Mouse (Mus musculus) adrenal gland, postnatal 36 days (tissue): ENCODE measurements around the gene Bzw2. TPM values are rescaled to one million over a fixed set of nuclear protein-coding genes. Genes with fewer than 3 reads are reported as not detected.

Experiments
- DNase-seq, 2 experiments: peaks; one replicate each; pipeline ENCODE4 v3.0.0; 2021; ENCODE audit warnings: mixed read lengths in 1 of 2
- total RNA-seq, 2 experiments: library from RNA; stranded (reverse); gene quantifications; 2 replicates each; pipeline ENCODE4 v1.2.3; 2021

The Bzw2 gene
- total RNA-seq, 2 experiments from 2014 or later: 19.0 to 28.3 TPM

GRCm38 (mm10) chr12:36136285-36136684, 21.6 kb downstream of the Bzw2 start:
- no peak for DNase-seq

- DNase-seq: no peak
Measured at GRCm38 (mm10) chr12:36135409-36135808, 22.5 kb downstream of the Bzw2 start.

DNA sequence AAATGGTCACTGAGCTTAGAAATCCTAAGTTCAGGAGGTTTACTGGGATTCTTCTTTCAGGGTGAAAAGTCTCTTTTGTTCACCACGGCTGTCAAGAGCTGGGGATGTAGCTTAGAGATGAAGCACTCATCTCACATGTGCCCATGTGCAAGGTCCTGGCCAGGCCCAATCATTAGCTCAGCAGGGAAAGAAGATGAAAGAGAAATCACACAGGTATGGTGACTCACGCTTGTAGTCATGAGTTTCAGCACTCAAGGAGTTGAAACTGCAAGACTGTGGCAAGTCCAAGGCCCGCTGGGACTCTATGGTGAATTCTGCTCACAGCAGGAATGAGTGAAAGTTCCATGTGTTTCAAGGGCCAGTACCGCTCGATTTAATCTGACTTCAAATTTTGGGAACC, 23.8 kb downstream of the Bzw2 start:
- no peak for DNase-seq

DNA sequence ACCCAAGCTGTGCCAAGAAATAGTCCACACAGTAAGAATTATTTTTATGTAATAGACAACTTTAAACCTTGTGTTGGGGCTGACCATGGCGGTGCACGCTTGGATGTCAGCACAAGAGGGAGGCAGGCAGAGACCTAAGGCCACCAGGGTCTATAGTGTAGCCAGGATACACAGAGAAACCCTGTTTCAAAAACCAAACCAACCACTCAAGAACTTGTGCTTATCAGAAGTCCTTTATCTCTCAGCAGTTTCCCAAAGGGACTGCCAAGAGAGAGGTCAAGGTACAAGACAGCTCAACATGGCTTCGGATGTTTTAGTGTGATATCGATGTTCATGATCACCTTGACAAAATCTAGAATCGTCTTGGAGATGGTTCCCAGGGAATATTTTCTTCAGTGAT, 24.3 kb downstream of the Bzw2 start:
- DNase-seq: no peak

DNA sequence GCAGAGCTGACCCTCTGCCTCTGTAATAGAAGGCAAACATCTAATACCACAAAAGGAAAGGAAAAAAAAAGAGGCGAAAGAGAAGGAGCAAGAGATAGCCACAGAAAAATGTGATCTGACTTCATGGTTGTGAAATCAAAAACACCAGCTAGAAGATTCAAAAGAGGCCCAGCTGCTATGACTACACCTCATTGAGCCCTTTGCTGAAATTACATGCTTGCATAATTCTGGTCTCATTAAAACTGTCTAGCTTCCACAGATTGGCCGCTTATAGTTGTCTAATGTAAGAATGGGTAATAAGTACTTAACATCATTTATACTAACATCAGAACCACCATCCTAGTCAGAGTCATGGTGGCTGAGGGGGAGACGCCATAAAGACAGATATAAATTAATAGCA, 25.2 kb downstream of the Bzw2 start:
- DNase-seq: no peak

DNA sequence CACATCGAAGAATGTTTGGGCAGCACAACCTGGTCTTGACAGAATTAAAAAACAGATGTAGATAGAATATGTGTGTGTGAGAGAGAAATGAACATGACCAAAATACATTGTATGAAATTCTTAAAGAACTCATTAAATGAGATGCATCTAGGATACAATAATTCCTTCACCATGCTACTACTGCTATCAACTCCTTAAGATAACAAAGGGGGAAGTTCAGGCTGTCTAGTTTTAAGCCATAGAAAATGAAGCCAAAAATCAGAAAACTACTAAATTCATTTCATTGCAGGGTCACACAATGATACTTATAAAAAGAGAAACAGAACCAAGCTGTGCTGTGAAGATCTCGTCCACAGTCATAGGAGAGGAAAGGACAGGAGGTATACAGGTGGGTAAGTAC, 25.6 kb downstream of the Bzw2 start:
- DNase-seq: no peak

- no peak for DNase-seq
Measured at GRCm38 (mm10) chr12:36129826-36130225, 28.1 kb downstream of the Bzw2 start.

GRCm38 (mm10) chr12:36126049-36126448, 31.8 kb downstream of the Bzw2 start:
- DNase-seq: no peak

DNA sequence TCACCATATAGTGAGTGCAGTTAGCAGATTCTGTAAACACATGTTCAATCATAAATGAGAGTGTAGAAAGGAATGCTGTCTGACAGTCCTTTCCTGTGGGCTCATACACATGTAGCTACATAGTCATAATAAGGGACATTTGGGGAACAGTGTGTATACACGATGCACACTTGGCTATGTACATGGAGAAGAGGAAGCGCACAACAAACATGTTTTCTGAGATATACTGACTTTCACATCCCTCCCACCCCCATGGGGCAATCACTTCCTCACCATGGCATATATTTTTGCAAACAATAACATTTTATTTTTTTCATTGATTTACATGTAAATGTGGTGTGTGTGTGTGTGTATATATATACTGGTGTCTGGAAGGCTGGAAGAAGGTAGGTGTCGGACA, 38.6 kb downstream of the Bzw2 start:
- no peak for DNase-seq

GRCm38 (mm10) chr12:36117161-36117560, 40.7 kb downstream of the Bzw2 start:
- DNase-seq: no peak

GRCm38 (mm10) chr12:36112081-36112480, 45.8 kb downstream of the Bzw2 start:
- DNase-seq: no peak

GRCm38 (mm10) chr12:36111110-36111509, 46.8 kb downstream of the Bzw2 start:
- DNase-seq: no peak

DNA sequence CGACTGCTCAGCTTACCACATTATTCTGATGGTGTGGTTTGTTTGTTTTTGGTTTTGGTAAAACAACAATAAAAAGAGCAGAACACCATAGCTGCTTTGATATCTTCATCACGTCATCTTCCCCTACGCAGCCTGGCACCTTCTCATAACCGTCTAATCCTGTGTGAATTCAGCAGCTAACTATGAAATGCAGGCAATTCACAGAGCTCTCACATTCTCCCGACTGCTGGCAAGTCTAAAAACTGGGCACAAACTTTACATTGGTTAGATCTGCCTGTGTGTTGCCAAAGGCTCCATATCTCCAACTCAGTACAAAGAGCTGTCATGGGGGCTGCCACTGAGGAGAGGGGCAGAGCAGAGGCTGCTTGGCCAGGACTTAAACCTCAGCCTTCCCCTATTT, 47.4 kb downstream of the Bzw2 start:
- no peak for DNase-seq

DNA sequence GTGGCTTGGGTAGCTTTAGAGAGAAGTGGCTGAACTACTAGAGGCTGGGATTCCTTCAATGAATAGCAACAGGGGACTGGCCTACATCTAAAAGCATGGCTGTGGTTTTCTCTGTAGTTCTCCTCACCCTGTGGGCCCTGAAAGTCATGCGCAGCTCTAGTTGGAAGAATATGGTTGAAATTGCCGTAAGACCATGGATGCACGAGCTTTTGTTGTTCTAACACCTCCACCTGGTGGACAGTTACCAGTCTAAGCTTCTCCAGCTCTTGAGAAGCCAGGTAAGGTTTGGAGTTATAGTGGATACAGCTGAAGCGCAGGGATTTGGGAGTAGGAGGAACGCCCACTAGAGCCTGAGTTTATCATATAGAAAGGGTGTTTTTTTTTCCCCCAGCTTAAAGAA, 49.4 kb downstream of the Bzw2 start:
- DNase-seq: no peak

DNA sequence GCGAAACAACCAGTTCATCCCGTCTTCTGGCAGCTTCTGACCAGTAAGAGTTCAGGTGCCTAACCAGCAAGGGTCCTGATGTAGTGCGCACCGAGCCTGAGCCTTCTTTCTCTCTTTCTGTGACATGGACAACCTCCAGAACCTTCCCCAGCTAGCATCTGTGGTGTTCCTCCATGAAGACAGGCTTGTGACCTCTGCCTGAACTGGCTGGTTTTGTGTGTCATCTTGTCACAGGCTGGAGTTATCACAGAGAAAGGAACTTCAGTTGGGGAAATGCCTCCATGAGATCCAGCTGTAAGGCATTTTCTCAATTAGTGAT, 54.3 kb downstream of the Bzw2 start:
- no peak for DNase-seq

DNA sequence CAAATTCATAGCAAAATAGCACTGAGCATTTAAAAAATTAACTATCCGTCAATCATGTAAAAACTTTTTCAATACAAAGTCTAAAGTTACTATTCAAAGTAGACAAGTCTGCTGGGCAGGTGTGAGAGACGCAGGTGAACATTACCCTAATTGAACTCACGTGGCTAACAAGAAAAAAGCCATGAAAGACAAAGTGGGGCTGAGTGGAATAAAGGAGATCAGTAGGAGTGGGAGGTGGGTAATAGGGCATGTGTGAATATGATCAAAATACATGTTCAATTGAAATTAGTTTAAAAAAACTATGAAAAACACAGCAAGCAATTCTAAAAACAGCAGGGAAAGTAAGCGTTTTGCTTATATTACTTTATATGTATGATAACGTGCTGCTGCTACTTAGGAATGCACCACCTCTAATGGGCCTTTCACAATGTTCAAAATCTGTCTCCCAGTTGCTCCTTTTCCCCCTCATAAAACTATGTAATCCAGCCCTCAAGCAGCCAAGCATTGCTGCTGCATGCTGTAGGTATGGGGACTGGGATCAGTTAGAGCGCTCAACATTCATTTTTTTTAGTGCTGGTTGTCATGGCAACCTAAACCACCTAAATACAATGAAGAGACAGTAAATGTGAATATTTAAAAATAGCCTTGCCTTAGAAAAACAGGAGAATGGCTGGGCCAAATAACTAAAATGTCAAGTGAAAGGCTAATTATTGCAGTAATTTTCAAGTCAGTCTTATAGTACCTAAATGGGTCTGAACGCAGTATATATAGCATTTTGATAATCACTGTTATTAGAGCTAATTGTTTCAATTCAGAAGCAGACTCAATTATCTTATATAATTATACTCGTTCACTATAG, 54.9 kb downstream of the Bzw2 start:
- DNase-seq: no peak

- no peak for DNase-seq
Measured at GRCm38 (mm10) chr12:36095371-36095880, 62.5 kb downstream of the Bzw2 start.

- DNase-seq: no peak
Measured at GRCm38 (mm10) chr12:36093081-36093670, 64.7 kb downstream of the Bzw2 start.

GRCm38 (mm10) chr12:36091964-36092363, 65.9 kb downstream of the Bzw2 start:
- no peak for DNase-seq

GRCm38 (mm10) chr12:36089221-36089620, 68.7 kb downstream of the Bzw2 start:
- no peak for DNase-seq

DNA sequence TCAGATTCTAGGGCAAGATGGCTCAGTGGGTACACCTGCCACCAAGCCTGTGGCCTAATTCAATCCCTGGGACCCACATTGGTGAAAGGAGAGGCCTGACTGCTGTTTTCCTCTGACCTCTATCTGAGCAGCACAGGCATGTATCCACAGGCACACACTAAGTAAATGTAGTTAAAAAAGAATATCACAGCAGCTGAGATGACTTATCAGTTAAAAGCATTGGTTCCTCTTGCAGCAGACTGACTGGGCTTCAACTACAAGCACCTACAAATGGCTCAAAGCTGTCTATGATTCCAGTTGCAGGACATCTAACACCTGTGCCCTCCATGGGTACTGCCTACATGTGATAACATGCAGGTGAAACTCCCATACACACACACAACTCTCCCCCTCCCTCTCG, 69.1 kb downstream of the Bzw2 start:
- no peak for DNase-seq

DNA sequence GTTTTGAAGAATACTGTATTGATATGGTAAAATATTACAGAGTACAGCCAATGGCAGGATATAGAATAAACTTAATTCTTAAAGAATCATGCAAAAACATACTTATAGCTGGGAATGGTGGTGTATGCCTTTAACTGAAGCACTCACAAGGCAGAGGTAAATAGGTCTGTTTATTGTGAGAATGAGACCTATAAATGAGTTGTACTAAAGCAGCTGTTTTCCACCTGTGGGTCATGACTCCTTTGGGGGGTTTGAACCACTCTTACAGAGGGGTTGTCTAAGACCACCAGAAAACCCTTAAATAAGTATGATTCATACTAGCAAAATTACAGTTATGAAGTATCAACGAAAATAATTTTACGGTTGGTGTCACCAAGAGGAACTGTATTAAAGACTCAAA, 72.5 kb downstream of the Bzw2 start:
- no peak for DNase-seq

GRCm38 (mm10) chr12:36078101-36078899, 79.6 kb downstream of the Bzw2 start:
- no peak for DNase-seq
